Mouse (Mus musculus) adrenal gland, postnatal 14 days (tissue): ENCODE measurements around the gene Gse1. TPM values are rescaled to one million over a fixed set of nuclear protein-coding genes. Genes with fewer than 3 reads are reported as not detected.

Experiments used
- DNase-seq: peaks from one replicate; pipeline ENCODE4 v3.0.0; 2021; ENCODE audit warnings: mixed read lengths
- total RNA-seq: library from RNA; stranded (reverse); gene quantifications from 2 replicates; pipeline ENCODE4 v1.2.3, GENCODE M21; 2021

Gse1 gene
- total RNA-seq, 1 experiment from 2014 or later: 29.9 TPM

DNA sequence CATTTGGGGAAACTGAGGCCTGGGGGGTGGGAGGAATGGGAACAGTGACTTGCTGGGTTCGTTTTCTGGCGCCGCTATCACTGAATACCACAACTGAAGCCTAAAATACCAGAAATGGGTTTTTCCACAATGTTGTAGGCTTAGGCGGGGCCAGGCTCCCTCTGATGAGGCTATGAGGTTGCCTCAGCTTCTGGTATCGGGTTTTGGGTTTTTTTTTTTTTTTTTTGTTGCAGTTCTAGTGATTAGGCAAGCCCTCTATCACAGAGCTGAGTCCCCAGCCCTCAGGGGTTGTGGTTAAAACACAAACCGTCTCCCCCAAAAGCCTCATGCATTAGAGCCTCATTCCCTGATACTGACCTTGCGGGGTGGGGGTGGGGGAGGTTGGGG, 149.5 kb downstream of the Gse1 start:
- no peak for DNase-seq

DNA sequence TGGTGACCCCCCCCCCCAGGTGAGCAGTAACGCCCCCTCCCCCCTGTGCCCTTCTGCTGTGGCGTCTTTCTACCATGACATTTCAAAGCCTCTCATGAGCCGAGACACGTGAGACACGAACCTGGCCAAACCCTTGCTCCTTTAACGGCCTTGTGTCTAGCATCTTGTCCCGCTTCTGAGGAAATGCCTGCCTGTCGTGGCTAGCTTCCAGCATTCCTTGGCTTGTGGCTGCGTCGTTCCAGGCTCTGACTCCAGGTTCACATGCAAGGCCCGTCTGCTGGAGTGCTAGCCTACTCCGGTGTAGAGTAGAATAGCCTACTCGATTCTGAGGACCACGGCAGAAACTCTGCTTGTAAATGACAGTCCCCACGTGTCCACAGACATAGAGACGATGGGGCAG, 150.1 kb downstream of the Gse1 start:
- DNase-seq: peak; percentile 82

DNA sequence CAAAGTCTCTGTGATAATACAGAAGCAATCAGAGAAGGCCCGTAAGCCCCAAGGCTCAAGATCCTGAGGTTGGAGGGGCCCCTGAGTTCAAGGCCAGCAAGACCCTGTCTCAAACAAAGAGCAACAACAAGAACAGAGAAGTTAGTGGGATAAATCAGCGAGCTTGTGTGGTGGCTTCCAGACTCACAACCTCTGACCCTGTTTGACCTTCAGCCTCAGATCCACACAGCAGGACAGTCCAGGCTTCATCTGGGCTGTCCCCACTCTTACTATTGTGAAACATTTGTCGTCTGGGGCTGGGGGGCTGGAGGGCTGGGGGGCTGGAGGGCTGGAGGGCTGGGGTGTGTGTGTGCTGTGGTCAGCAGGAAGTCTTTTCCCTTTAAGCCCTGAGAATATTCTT, 150.8 kb downstream of the Gse1 start:
- DNase-seq: no peak

DNA sequence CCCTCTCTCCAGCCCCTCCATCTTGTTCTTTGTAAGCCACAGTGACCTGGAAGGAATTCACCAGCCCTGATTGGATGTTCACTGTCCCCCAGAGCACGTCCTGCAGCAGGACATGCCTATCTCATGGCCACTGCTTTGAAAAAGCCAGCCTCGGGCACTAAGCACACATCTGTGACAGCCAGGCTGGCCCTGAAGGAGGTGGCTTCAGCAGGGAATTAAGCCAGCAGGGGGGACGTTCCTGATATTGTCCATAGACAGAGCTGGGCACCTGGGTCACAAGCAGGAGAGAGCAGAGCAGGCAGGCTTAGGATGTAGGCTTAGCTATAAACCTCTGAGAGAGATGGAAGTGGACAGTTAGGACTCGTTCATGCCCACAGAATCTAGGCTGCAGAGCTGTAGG, 153.6 kb downstream of the Gse1 start:
- DNase-seq: peak; percentile 38

DNA sequence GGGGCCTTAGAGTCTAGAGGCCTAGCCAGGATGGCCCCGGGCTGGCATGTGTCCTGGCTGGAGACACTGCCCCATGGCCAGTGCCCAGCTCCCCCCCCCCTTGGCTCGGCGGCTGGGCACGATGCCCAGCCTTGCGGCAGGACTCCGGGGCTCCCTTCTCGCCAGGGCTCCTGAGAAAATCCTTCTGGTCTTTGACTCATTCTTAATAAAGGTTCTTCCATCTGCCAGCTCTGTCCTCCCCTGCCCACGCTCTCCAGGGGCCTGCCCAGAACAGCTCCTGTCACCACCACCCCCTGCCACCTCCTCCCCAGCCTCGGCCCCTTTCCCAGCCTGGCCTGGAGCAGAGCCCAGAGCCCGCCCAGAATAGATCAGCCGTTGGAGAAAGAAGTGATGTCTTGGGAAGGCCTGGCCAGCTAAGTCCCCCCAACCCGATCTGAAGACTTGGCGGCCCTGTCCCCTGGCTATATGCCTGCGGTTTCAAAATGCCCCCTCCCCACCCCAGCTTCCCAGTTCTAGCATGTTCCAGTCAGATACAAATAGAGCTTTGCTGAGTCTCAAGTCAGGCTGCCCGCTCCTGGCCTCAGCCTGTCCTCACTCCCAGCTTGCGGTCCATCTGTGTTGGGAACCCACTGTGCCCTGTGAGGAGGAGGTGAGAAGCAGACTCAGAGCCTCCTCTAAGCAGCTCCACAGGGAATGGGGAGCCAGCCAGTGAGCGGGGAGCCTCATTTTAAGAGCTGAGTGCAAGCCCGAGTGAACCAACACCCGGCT, 154.4 kb downstream of the Gse1 start:
- DNase-seq: peak; percentile 88

DNA sequence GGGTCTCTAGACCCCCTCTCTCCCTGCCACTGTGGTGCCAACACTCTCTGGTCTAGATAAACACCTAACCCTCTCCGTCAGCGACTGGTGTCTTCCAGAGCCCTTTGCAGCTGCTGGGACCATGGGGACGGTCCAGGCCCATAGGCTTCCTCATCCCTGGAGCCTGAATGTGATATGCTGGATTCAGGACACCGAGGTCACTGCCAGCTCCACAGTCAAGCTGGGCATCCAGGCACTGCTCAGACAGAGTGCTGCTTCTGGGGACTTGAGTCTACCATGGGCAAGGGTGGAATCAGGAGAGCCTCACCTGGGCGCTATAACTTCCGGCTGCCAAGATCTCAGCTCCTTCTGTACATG, 154.9 kb downstream of the Gse1 start:
- no peak for DNase-seq

DNA sequence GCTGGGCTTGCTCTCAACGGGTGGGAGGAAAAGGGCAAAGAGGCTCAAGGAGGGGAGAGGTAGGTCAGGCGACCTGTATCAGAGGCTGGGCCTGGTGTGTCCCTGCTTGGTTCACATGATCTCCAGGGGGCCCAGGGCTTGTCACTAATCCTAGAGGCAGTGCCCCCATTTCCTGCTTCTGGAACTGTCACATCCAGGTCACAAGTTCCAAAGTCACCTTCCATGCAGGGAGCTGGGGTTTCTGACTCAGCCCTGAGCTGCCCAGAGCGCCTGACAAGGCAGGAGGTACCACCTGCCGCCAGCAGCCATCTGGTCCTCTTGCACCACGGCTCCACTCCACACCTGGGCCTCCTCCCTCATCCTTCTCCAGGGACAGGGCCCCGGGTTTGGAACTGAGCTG, 155.5 kb downstream of the Gse1 start:
- no peak for DNase-seq

DNA sequence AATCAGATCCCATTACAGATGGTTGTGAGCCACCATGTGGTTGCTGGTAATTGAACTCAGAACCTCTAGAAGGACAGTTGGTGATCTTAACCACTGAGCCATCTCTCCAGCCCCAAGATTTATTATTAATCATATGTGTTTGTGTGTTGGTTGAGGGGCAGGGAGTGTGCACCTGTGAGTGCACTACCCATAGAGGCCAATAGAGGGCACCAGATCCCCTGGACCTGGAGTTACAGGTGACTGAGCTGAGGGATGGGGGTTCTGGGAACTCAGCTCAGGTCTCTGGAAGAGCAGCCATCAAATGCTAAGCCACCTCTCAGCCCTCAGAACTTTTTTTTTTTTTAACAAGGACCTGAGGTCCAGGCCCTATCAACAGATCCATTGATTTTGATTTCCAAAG, 156.5 kb downstream of the Gse1 start:
- DNase-seq: no peak

DNA sequence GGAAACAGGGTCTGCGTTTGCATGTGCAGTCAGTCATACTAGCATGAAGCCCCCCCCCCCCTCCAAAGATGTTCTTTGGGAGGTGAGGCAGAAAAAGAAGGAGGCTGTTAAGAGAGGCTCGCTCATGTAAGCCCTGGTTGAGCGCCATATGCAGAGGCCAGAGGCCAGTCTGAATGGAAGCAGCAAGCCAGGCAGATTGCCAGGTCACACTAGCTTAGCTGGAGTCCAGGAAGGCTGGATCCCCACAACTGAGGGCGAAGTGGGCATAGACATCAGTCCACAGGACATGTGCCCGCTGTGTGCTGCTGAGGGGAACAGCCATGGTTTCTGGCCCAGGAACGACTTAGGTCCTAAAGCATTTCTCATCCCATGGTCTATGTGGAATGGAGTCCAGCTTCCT, 160.0 kb downstream of the Gse1 start:
- no peak for DNase-seq

DNA sequence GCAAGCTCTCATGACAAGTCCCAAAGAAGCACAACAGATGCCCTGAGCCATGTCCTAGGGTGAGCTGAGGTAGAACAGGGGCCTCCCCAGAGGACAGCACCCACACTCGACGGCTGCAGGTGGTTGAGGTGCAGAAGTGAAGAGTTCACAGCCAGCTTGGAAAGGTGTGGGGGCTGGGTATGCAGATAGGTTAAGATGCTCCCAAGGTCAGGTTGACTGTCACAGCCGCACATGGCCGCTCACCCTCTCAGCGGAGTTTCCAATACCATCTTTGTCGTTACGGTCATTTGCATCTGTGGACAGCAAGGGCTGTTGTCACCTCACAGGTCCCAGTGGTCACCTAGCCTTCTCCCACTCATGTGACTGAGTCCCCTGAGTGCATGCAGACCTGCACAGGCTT, 162.3 kb downstream of the Gse1 start:
- DNase-seq: no peak

DNA sequence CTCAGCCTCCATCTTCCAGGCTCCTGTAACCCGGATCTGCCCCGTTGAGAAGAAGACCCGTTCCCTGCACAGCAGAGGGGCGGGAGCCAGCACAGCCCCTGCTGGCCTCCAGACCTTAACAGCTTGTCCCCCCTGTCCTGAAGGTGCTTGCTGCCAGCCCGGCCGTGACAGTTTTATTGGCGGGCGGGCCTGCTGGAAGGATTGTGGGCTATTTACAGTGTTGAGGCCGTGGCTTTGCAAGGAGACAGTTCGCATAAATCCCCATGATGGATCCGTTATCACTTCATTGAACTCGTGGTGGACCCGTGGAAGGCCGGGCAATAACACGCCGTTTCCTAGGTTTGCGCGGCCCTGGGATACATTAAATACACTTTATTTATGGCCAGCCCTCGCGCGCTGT, 163.6 kb downstream of the Gse1 start:
- DNase-seq: no peak

DNA sequence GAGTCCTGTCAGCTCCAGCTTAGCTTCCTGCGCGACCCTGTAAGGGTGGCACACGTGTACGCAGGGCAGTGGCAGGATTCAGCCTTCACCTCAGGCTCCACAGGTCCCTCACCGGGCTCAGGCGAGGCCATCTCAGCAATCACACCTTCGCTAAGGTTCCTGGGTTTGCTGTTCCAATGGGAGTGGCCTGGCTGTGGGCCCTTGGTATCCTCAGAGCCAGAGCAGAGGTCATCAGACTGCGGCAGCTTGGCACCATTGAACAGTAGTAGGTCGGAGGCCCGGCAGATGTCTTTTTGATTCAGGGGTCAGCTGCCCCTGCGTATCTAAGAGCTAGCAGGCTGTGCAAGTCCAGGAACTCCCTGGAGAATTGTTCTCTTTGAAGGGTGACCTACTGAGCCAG, 164.8 kb downstream of the Gse1 start:
- DNase-seq: no peak

DNA sequence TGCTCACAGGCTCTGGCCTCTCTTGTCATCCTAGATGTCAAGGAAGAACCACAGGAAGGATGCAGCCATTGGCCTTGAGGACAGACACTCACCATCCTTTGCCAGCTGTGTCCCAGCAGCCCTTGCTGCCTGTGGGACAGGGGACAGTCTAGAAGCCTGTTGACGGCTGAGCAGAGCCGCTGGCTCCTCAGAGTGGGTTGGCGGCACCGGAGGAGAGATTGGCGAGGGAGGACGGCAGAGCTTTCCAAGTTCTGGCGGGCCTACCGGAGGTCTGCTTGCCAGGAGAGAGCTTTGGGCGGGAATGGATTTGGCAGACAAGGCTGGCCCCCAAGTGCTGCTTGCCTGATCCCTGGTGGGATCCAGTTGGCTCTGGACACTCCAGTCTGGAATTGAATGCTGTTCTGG, 165.6 kb downstream of the Gse1 start:
- DNase-seq: peak; percentile 69

DNA sequence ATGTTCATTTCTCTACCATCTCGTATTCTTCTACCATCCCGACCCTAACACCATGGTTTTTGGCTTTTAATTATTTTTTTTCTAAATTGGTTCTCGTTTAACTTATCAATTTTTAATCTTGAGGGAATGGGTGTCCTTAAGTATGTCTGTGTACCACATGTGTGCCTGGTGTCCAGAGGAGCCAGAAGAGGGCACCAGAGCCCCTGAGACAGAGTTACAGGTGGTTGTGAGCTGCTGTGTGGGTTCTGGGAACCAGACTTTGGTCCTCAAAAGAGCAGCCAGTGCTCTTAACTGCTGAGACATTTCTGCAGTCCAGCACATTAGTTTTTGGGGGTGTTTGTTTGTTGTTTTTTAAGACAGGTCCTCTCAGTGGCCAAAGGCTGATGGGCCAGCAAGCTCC, 167.6 kb downstream of the Gse1 start:
- DNase-seq: no peak

DNA sequence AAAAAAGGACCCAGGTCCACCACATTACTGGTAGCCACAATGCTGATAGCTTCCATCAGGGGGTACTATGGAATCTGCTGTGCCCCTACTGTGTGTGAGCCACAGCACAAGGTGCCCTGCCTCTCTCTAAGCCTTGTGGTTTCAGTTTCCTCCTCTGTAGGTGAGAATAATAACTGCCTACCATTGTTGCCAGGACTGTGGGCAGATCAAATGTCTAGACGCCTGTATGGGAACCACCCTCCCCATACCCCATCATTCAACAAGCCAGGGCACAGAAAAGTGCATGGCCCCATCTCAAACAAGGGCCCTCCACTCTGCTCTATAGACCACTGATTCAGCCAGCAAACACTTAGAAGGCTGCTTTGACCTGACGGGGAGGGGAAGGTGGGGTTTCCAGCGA, 168.5 kb downstream of the Gse1 start:
- DNase-seq: no peak

DNA sequence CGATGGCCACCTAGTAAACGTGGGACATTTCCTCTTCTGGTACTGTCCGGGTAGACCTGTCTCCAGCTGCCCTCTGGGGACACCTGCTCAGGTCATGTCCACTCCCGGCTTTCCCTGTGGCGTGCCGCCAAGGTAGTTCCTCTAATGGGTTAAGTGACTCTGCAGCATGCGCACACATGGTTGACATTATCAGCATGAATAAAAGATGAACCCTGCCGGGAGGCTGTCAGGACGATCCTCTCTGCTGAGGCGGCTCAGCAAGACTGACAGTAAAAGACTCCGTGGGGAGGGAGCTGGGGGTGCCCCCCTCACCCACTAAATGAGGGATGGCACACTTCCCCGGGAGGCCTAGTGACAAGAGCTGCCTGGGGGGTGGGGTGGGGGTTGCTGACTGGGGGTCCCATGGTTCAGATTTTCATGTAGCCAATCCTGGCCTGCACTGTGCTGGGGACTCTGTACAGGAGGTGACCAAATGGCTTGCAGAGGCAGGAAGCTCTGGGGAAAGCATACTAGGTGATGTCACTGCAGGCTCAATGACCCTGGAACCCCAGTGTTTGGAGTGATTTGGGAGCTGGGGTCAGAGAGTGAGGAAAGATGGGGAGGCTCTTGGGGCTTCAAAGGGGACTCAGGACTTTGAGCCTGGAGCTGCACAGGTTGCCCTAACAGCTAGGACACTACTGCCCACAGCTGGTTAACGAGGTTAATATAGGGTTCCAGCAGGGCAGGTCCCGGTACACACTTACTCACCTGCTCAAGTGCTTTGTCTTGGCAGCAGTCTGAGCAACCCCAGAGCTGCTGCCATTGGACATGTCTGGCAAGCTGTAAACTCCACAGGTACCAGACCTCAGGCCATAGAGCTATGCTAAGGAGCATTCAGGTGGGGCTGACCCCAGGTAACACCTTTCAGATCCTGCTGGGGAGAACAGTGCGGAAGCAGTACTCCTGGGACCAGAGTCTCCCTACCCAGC, 169.5 kb downstream of the Gse1 start:
- no peak for DNase-seq

DNA sequence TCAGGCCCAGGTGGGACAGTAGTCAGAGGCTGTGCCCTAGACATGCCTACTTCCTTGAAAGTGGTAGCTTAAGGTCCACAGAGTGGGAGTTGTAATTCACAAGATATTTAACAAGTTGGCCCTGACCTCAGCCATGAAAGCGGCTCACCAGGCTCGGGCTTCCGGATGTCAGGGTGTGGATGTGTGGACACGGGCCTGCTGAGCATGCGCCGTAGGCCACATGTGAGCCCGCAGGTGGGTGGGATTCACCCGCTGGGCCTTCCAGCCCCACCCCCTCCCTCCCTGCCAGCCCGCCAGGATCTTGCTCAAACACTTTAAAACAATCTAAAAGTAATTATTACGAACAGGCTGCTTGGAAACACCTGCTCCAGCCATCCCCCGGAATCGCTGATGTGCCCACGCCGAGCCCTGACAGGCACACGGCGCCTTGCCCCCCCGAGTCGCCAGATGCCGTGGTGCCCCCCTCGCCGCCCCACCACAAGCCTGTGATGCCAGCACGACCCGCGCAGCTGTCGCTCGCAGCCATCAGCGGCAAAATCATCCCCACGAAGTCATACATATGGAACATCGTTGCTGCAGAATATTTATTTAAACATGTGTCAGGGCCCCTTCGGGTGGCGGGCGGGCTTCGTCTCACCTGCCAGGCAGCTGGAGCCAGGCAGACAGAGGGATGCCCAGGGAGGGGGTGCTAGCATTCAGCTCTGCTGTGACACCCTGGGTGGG, 171.1 kb downstream of the Gse1 start:
- DNase-seq: no peak

DNA sequence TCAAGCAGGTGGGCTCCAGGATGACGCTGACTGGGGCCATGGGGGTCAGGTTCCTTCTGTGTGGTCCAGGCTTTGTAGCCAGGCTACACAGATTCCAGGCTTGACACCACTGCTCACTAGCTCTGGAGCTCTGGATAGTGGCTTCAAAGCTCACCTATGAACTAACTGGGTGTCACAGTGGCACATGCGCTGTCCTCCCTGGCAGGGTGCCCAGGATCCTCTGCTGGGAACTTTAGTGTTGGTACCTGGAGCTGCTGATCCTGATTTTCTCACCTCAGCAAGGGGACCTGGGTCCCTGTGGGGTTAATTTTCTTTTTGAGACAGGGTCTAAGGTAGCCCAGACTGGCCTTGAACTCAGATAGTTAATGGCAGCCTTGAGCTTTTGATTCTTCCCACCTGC, 173.0 kb downstream of the Gse1 start:
- no peak for DNase-seq

DNA sequence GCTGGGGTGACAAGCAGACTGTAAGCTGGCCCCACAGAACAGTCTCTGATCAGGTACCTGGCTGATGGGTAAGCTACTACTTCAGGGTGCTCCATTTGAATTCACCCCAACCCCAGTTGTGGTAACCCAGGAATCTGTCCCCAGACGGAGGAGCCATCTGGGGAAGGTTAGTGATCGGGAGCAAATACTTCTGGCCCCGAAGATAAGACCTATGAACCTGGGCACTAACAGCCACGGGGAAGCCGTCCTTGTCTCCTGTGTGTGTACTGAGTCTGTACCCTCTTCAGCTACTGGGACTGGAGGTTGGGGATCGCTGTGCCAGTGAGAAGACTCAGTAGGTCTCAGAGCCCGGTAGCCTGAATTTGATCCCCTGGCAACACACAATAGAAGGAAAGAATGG, 173.5 kb downstream of the Gse1 start:
- no peak for DNase-seq

DNA sequence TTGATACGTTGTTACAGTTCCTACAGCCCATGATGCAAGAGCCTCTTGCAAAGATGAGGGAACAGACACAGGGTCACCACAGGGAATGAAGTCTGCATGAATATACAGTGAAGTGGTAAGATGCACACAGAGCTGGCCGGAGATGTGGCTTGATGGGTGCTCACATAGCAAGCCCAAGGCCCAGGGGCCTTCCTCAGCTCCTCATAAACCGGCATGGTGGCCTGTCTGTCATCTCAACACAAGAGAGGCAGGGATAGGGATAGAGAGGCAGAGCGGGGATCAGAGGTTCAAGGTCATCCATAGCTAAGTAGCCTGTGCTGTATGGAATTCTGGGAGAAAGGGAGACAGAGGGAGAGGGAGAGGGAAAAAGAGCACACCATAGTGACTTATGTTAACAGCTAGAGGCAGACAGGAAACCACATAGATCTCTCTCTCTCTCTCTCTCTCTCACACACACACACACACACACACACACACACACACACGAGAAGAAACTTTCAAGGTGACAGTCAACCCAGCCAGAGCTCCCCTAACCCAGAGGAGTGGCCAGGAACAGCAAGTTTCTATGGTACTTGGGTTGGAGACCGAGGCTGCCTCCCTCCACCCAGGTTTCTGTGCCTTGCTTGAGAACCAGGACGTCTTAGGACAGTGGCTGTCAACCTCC, 175.5 kb downstream of the Gse1 start:
- DNase-seq: no peak

DNA sequence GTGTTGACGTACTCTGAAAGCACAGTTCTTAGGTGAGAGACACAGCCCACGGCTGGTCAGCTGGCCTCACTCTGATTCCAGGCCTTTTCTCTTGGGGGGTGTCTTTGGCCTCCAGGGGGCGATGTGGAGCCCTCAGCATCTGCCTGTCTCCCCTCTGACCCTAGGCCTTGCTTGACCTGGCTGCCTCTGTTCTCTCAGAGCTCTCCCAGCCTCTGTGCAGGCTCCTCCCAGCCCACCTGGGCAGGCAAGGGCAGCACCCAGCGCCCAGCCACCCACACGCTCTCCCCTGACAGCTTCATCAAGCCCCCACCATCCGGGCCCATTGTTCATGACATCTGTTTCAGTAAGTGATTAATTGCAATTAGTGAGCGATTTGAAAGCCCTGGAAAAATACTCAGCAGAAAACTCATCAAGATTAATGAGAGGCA, 176.4 kb downstream of the Gse1 start:
- peak; percentile 78 for DNase-seq

DNA sequence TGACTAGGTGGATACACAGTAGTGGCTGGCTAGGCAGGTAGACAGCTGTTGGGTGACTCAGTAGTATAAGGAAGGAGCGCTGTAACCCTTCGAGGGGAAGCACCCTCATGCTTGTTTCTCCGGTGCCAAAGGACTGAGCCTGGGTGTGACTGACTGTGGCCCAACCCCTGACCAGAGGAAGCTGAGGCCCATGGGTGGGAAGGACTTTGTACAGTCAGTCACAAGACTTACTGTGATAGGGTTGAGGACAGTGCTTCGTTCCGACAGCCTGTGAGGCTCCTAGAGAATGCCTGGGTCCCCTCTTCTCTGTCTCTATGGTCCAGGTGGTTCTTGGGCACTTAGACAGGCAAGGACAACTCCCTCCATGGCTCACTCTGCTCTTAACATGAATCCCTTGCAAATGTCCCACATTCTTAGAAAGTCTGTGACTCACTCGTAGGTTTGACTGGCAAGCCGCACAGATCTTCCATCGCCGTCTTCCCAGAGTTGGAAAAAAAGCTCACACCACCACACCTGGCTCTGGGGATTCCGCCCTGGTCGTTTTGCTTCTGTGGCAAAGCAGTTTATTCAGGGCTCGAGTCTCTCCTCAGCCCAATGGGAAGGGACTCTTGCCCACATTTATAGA, 177.9 kb downstream of the Gse1 start:
- DNase-seq: no peak
